Mouse (Mus musculus): ENCODE data around the gene Pde2a. TPM values are rescaled to one million over a fixed set of nuclear protein-coding genes. Genes with fewer than 3 reads are reported as not detected.

Gene Pde2a
- polyA plus RNA-seq, 1 experiment from 2014 or later = 25.9 TPM

GRCm38 (mm10) chr7:101437876-101438275 is 16.4 kb downstream of the Pde2a start:
- H3K9ac ChIP-seq = no peak overlapping the region
- 12% methylated on average over 1 of the region's 1 CpGs for WGBS
- ATAC-seq (ENCODE audit: low FRiP score) = no peak
- H3K4me3 ChIP-seq (replicated peaks; ENCODE audit: low read length) = no peak overlapping the region
- peaks cover 6% of the 10 kb centered on the region; the same call in 1 of the 2 replicates for H3K4me1 ChIP-seq (replicated peaks; ENCODE audit: control insufficient read depth, insufficient read depth, low read length)
- DNase-seq (ENCODE audit: low spot score) = no peak
- H3K9me3 ChIP-seq (ENCODE audit: control insufficient read depth, low read length) = no peaks in the 10 kb centered on the region
- H3K4me2 ChIP-seq (replicated peaks) = no peak overlapping the region
- no peaks in the 10 kb centered on the region for H3K36me3 ChIP-seq (replicated peaks; ENCODE audit: control insufficient read depth, insufficient read depth)
- H3K27ac ChIP-seq = no peak overlapping the region
- no peaks in the 10 kb centered on the region for H3K27me3 ChIP-seq (ENCODE audit: control insufficient read depth, insufficient read depth, low read length)

DNA sequence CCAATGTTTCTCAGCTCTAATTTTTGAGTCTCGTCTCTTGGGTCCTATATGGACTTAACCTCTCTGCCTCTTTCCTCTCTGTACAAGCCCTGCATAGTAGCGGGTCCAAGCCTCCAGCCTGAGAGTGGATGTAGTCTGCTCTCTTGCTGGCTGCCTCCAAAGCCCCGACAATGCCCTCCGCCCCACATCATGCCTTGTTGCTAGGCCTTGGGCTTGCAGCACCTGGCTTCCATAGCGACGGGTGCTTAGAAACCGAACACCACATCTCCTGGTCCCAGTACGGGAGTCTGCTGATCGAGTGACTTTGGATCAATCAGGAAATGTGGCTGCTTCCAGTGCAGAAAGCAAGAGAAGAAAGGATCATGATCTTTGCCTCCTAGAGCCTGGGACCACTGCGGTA is 21.6 kb downstream of the Pde2a start:
- H3K27ac ChIP-seq = peak overlapping the region; percentile 24; the same call in 1 of the 2 replicates
- no peak overlapping the region for H3K4me3 ChIP-seq (replicated peaks; ENCODE audit: low read length)
- 64% methylated on average over 10 of the region's 10 CpGs for WGBS
- no peak for ATAC-seq (ENCODE audit: low FRiP score)
- peaks cover 6% of the 10 kb centered on the region for H3K4me1 ChIP-seq (replicated peaks; ENCODE audit: control insufficient read depth, insufficient read depth, low read length)
- no peaks in the 10 kb centered on the region for H3K9me3 ChIP-seq (ENCODE audit: control insufficient read depth, low read length)
- no peak overlapping the region for H3K9ac ChIP-seq
- no peaks in the 10 kb centered on the region for H3K27me3 ChIP-seq (ENCODE audit: control insufficient read depth, insufficient read depth, low read length)
- H3K4me2 ChIP-seq (replicated peaks) = no peak overlapping the region
- no peak for DNase-seq (ENCODE audit: low spot score)
- no peaks in the 10 kb centered on the region for H3K36me3 ChIP-seq (replicated peaks; ENCODE audit: control insufficient read depth, insufficient read depth)

DNA sequence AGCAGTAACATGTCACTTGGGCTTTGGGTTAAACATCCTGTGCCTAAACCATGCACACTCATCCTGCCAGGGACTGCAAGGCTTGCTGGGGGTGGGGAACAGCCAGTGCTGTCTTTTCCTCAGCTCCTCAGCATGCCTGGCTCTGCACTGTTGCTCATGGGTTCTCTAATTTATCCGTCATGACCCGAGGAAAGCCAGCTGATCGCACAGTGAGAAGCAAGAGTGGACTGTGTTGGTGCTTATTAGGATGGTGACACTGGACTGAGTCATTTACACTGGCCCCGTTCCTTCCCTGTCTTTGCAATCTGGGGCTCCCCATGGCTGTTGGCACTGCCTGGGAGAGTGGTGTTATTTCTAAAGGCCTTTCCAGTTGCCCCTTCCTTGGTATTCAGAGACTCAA is 22.7 kb downstream of the Pde2a start:
- no peak for ATAC-seq (ENCODE audit: low FRiP score)
- no peaks in the 10 kb centered on the region for H3K27me3 ChIP-seq (ENCODE audit: control insufficient read depth, insufficient read depth, low read length)
- no peaks in the 10 kb centered on the region for H3K36me3 ChIP-seq (replicated peaks; ENCODE audit: control insufficient read depth, insufficient read depth)
- no peak overlapping the region for H3K4me3 ChIP-seq (replicated peaks; ENCODE audit: low read length)
- WGBS = 77% methylated on average over 4 of the region's 4 CpGs
- H3K4me2 ChIP-seq (replicated peaks) = no peak overlapping the region
- H3K27ac ChIP-seq = no peak overlapping the region
- no peak for DNase-seq (ENCODE audit: low spot score)
- no peak overlapping the region for H3K9ac ChIP-seq
- no peaks in the 10 kb centered on the region for H3K9me3 ChIP-seq (ENCODE audit: control insufficient read depth, low read length)
- peaks cover 6% of the 10 kb centered on the region for H3K4me1 ChIP-seq (replicated peaks; ENCODE audit: control insufficient read depth, insufficient read depth, low read length)

DNA sequence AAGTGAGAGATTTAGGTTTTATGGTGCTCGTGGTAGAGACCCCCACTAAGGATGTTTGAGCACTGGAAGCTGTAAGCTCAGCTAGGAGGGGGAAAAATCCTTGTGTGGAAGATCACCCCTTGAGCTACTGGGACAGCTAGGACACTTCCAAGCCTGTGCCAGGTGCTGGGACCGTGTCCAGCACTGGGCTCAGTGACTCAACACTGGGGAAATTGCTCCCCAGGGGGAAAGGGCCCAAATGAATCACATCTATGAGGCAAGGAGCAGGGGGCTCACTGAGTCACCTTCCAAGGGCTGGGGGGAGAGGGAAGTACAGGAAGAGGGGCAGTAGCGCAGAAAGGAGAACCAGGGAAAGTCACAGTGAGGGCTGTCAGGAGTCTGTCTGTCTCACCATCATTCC is 28.4 kb downstream of the Pde2a start:
- Histone ChIP-seq H3K27ac (no peak overlapping the region), H3K9ac (no peak overlapping the region), H3K4me2 (replicated peaks) (no peak overlapping the region), H3K27me3 (ENCODE audit: control insufficient read depth, insufficient read depth, low read length) (peaks cover 19% of the 10 kb centered on the region), H3K36me3 (replicated peaks; ENCODE audit: control insufficient read depth, insufficient read depth) (no peaks in the 10 kb centered on the region), H3K4me3 (replicated peaks; ENCODE audit: low read length) (no peak overlapping the region), H3K9me3 (ENCODE audit: control insufficient read depth, low read length) (no peaks in the 10 kb centered on the region), H3K4me1 (replicated peaks; ENCODE audit: control insufficient read depth, insufficient read depth, low read length) (0 out of 2 replicates have a peak, but pooled peaks cover 8% of the 10 kb centered on the region)
- no peak for DNase-seq (ENCODE audit: low spot score)
- 39% methylated on average over 3 of the region's 3 CpGs for WGBS
- ATAC-seq (ENCODE audit: low FRiP score) = 0 out of 2 replicates have a peak, but pooled peaks have one; percentile 9

GRCm38 (mm10) chr7:101450422-101451401 is 29.2 kb downstream of the Pde2a start:
- DNase-seq (ENCODE audit: low spot score) (peak; percentile 90), ATAC-seq (ENCODE audit: low FRiP score) (peak; percentile 72)
- Histone ChIP-seq H3K4me3 (replicated peaks; ENCODE audit: low read length) (peak overlapping the region; percentile 55), H3K27ac (no peak overlapping the region), H3K9me3 (ENCODE audit: control insufficient read depth, low read length) (no peaks in the 10 kb centered on the region), H3K27me3 (ENCODE audit: control insufficient read depth, insufficient read depth, low read length) (peaks cover 19% of the 10 kb centered on the region), H3K4me2 (replicated peaks) (peak overlapping the region; percentile 100), H3K4me1 (replicated peaks; ENCODE audit: control insufficient read depth, insufficient read depth, low read length) (0 out of 2 replicates have a peak, but pooled peaks cover 8% of the 10 kb centered on the region), H3K36me3 (replicated peaks; ENCODE audit: control insufficient read depth, insufficient read depth) (no peaks in the 10 kb centered on the region), H3K9ac (peak overlapping the region; percentile 67)
- 0% methylated on average over 63 of the region's 68 CpGs for WGBS

DNA sequence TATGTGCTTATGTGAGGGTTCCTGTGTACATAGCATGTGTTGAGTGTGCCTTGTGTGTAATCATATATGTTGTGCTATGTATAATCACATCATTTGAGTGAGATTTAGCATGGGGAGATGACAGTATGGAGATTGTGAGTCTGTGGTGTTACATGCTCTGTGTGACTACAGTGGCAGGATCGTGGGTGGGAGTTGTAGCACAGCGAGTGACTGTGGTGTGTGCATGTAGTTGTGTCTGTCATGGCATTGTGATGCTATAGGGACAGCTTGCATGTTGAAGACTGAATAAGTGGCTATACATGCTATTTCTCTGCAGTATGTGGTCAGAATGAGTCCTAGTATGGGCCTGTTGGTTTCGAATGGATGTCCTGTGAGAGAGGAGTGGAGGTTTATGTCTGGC is 31.2 kb downstream of the Pde2a start:
- Histone ChIP-seq H3K4me3 (replicated peaks; ENCODE audit: low read length) (peak overlapping the region; percentile 11; the same call in 1 of the 2 replicates), H3K9ac (no peak overlapping the region)

DNA sequence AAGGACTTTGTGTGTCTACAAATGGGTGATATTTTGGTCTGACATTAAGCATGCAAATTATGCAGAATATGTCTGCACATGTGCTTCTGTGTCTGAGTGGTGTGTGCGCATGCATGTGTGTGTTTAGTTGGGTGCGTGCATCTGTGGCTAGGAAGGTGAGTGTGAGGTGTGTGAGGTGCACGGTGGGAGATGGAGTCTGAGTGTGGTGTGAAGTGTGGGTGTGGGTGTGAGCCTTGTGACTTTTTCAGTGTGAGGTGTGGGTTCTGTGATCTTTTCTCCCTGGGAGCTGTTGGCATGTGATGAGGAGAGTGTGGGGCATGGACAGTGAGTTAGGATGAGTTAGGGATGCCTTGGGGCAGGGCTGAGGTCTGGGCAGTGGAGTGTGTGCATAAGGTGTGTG is 31.8 kb downstream of the Pde2a start:
- Histone ChIP-seq H3K4me1 (replicated peaks; ENCODE audit: control insufficient read depth, insufficient read depth, low read length) (peaks cover 14% of the 10 kb centered on the region; the same call in 1 of the 2 replicates), H3K9me3 (ENCODE audit: control insufficient read depth, low read length) (no peaks in the 10 kb centered on the region), H3K4me3 (replicated peaks; ENCODE audit: low read length) (no peak overlapping the region), H3K4me2 (replicated peaks) (peak overlapping the region; percentile 100), H3K9ac (no peak overlapping the region), H3K36me3 (replicated peaks; ENCODE audit: control insufficient read depth, insufficient read depth) (no peaks in the 10 kb centered on the region), H3K27me3 (ENCODE audit: control insufficient read depth, insufficient read depth, low read length) (peaks cover 19% of the 10 kb centered on the region), H3K27ac (no peak overlapping the region)
- no peak for ATAC-seq (ENCODE audit: low FRiP score)
- WGBS = 85% methylated on average over 3 of the region's 3 CpGs
- DNase-seq (ENCODE audit: low spot score) = no peak

More for the DNA sequence above, 31.2 kb downstream of the Pde2a start:
- Histone ChIP-seq H3K27ac (no peak overlapping the region), H3K27me3 (ENCODE audit: control insufficient read depth, insufficient read depth, low read length) (peaks cover 19% of the 10 kb centered on the region), H3K9me3 (ENCODE audit: control insufficient read depth, low read length) (no peaks in the 10 kb centered on the region), H3K36me3 (replicated peaks; ENCODE audit: control insufficient read depth, insufficient read depth) (no peaks in the 10 kb centered on the region), H3K4me2 (replicated peaks) (peak overlapping the region; percentile 100), H3K4me1 (replicated peaks; ENCODE audit: control insufficient read depth, insufficient read depth, low read length) (peaks cover 14% of the 10 kb centered on the region; the same call in 1 of the 2 replicates)
- no peak for ATAC-seq (ENCODE audit: low FRiP score)
- WGBS = 87% methylated on average over 3 of the region's 3 CpGs
- DNase-seq (ENCODE audit: low spot score) = no peak

DNA sequence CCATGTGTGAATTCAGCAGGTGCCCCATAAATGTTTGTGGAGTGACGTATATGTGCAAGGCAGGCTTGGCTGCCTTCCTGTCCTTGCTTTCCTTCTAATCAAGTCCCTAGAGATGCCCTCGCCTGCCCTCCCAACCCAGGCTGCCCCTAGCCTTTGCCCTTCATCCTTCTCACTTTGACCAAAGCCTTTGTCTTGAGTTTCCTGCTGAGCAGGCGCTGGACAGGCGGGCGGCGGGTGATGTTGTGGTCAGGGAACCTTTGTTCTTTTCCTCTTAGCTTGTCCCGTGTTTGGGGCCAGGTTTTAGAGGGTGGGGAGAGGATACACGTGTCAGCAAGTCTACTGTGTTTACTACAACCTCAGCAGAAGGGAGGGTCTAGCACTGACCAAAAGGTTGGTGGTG is 32.2 kb downstream of the Pde2a start:
- DNase-seq (ENCODE audit: low spot score) (no peak), ATAC-seq (ENCODE audit: low FRiP score) (no peak)
- Histone ChIP-seq H3K9ac (no peak overlapping the region), H3K27ac (no peak overlapping the region), H3K4me1 (replicated peaks; ENCODE audit: control insufficient read depth, insufficient read depth, low read length) (peaks cover 14% of the 10 kb centered on the region; the same call in 1 of the 2 replicates), H3K4me2 (replicated peaks) (peak overlapping the region; percentile 100), H3K36me3 (replicated peaks; ENCODE audit: control insufficient read depth, insufficient read depth) (no peaks in the 10 kb centered on the region), H3K9me3 (ENCODE audit: control insufficient read depth, low read length) (no peaks in the 10 kb centered on the region), H3K4me3 (replicated peaks; ENCODE audit: low read length) (no peak overlapping the region), H3K27me3 (ENCODE audit: control insufficient read depth, insufficient read depth, low read length) (peaks cover 19% of the 10 kb centered on the region)
- WGBS = 13% methylated on average over 8 of the region's 8 CpGs

DNA sequence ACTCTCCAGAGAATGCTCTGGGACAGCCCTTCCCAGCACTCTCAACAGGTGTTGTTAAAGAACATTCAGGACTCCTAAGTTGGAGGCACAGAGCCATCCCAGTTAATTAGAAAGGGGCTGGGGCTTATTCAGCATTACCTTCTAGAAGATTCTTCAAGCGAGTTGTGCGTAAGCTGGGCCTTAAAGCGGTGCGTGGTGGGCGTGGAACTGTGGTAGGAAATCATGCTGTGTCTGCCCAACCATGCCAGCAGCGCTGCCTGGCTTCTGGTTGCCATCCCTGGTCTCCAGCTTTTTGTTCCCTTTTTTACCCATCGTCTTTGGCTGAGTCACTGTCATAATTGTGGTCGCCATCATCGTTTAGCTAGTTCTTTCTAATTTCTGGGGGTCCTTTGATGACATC is 33.0 kb downstream of the Pde2a start:
- H3K4me1 ChIP-seq (replicated peaks; ENCODE audit: control insufficient read depth, insufficient read depth, low read length) = peaks cover 14% of the 10 kb centered on the region; the same call in 1 of the 2 replicates
- no peak for DNase-seq (ENCODE audit: low spot score)
- WGBS = 82% methylated on average over 9 of the region's 9 CpGs

More for the DNA sequence above, 33.0 kb downstream of the Pde2a start:
- no peaks in the 10 kb centered on the region for H3K9me3 ChIP-seq (ENCODE audit: control insufficient read depth, low read length)
- peaks cover 19% of the 10 kb centered on the region for H3K27me3 ChIP-seq (ENCODE audit: control insufficient read depth, insufficient read depth, low read length)
- no peaks in the 10 kb centered on the region for H3K36me3 ChIP-seq (replicated peaks; ENCODE audit: control insufficient read depth, insufficient read depth)
- no peak overlapping the region for H3K4me2 ChIP-seq (replicated peaks)
- no peak overlapping the region for H3K9ac ChIP-seq
- no peak for ATAC-seq (ENCODE audit: low FRiP score)
- no peak overlapping the region for H3K27ac ChIP-seq
- no peak overlapping the region for H3K4me3 ChIP-seq (replicated peaks; ENCODE audit: low read length)
